Mouse (Mus musculus): Measurements from ENCODE around the gene Maml3. TPM values are rescaled to one million over a fixed set of nuclear protein-coding genes. Genes with fewer than 3 reads are reported as not detected.

The Maml3 gene
- total RNA-seq, 2 experiments from 2014 or later = 2.5 to 4.4 TPM

DNA sequence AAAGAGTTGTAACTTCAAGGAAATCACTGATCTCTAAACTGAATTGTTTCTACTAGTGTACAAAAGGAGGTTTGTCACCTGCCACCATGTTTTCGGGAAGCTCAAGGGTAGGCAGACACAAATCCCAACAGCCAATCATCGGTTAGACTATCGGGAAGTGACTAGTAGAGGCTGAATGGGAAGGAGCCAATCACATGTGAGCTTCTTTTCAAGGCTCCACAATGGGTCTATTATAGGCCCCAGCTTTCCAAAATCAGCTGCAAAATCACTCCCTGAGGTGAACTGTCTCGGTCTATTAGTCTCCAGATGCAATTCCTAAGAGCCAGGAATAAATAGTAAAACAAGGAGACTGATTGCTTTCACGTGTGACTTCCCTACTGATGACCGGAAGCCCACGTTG, 177.3 kb downstream of the Maml3 start:
- intact Hi-C loops (cut with DNase I) = no loop called here

DNA sequence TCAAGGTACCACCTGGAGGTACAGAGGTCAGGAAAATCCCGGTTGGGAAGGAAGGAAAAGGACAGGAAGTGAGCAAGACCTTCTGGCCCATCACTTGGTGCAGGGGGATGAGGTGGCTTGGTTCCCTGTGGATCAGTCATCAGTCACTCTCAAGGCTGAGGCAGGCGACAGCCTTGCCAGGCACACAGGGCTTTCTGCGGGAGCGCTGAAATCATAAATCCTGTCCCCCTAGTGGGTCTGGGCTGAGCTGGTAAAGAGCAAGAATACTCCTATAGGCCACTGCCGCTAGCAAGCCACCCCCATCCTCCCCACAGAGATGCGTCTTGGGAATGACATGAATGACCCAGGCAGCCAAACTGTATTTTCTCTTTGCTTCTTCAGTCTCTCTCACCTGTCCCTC, 177.8 kb downstream of the Maml3 start:
- DNase-seq (ENCODE audit: low spot score) = no peak
- intact Hi-C loops (cut with DNase I) = no loop called here

More for the DNA sequence above, 177.3 kb downstream of the Maml3 start:
- DNase-seq (ENCODE audit: low spot score) = no peak

DNA sequence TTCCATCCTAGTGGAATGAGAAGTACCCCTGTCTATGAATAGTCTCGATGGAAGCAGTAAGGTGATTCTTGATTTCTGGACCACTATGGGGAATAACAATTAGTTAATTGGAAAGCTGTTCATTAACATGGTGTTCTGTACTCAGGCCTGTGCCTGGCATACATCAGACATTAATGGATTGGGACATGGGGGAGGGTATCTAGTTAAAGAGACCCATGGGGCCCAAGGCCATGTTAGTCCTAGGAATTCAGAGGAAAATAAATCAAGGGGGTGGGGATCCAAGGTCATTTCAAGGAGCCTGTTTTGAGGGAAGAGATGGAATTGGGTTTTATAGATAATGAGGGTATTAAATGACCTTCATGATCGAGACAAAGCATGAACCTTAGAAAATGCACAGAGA, 179.1 kb downstream of the Maml3 start:
- no peak for DNase-seq (ENCODE audit: low spot score)
- intact Hi-C loops (cut with DNase I) = no loop called here

DNA sequence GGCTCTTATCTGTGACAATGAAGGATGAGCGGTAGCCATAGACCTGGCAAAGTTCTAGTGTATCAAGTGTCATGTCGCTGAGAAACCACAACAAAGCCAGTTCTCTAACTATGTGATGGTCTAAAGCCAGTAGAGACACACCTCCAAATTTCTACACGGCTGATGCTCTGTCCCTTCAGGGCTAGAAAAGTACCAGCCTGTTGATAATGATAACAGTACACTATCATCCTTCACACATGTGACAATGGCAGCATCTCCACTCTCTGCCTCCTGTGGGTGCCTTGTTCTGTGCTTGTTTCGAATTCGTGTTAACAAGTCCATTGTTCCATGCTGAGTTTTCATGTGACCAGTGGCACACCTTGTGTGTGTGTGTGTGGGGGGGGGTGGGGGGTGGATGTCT, 180.2 kb downstream of the Maml3 start:
- DNase-seq (ENCODE audit: low spot score) = no peak
- intact Hi-C loops (cut with DNase I) = no loop called here

DNA sequence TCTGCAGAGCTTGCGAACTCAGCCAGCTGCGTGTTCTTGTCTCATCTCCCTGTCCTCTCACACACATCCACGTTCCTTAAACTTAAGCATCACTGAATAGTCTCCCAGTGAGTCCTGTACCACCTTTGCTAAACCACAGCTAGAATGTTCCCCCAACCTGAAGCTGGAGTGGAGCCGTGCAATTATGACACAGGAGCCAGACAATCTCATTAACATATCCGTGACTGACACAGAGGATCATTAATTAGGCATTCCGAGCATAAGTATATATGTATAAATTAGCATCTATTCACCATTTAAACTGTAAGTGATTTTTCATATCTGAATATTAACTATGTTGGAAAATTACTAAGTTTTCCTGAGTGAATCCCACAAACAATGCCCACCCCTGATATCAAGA, 181.1 kb downstream of the Maml3 start:
- intact Hi-C loops (cut with DNase I) = no loop called here

DNA sequence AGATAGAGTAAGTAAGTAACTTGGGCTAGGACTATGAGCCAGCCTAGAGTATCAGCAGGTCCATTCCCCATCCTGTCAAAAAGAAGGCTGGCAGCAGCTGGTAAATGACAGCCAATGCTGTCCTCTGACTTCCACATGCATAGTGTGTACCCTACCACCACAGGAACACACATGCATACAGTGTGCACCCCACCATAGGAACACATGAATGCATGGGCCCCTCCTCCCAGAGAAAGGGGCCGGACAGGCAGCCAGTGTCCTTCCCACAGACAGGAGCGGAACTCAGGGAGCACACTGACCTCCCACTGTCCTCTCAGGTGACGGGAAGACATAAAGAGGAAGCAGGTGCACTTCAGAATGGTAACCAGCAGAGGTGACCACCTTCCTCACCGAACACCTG, 188.0 kb downstream of the Maml3 start:
- intact Hi-C loops (cut with DNase I) = no loop called here
- no peak for DNase-seq (ENCODE audit: low spot score)

More for the DNA sequence above, 181.1 kb downstream of the Maml3 start:
- DNase-seq (ENCODE audit: low spot score) = no peak

DNA sequence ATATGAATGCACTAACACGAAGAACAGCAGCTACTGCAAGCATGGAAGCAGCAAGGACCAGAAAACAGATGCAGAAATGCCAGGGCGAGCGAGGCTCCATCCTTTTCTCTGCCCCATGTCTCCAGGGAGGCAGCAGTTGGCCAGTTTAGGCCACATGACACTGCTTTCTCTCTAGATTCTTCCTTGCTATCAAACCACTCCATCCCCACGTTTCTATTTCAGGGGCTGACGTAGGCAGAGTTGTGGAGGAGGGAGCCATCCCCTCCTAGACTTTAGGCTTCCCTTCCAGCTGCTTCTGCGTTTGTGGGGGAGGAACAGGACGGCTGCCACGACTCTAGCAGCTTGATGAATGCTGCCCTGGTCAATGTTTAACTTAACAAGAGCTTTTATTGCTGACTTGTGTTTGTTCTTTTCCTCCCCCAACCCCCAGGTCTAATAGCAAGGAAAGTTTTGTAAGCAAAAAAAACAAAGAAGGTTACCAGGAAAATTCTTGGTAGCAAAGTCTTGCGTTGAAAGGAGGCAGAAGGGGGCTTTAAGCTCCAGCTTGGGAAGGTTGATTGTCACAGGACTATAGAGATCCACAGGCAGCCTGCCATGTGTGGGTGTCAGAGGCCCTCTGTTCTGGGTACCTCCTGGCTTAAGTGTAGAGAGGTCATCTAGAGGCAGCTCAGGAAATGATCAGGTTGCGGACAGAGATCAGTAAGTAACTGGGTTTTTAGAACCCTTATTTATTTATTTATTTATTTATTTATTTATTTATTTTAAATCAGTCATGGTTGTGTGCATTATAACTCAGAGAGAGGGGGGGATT, 188.6 kb downstream of the Maml3 start:
- DNase-seq (ENCODE audit: low spot score) = peak; percentile 53
- intact Hi-C loops (cut with DNase I) = no loop called here

DNA sequence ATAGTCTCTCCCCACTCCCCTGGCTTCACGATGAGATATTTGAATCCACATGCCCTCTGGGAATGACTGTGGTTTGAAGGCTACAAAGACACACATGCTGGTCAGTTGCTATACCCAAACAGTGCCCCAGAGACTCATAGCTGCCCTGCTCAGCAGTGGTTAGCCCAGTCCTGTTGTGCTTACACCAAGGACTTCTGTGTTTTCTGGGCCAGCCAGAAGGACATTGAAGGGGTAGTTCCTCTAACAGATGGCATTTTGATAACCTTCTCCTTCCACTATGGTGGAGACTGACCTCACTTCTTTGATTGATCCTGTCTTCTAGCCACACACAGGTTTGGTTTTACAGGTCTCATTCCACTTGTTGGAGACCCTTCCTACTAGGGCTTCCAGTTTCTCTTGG, 189.5 kb downstream of the Maml3 start:
- intact Hi-C loops (cut with DNase I) = no loop called here
- DNase-seq (ENCODE audit: low spot score) = no peak

DNA sequence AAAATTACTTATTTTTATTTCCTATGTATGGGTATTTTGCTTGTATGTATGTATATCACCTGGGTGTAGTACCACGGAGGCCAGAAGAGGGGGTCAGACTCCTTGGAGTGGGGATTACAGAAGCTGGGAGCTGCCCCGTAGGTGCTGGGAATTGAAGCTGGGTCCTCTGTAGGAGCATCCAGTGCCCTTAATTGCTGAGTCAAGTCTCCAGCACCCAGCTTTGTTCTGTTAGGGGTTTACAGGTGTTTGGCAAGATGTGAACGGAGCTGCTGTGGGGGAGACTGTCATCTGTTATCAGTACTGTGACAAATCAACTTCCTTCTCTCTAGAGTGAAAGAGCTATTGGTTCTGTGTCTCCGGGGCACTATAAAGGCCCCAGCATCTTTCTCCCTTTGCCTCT, 190.0 kb downstream of the Maml3 start:
- no peak for DNase-seq (ENCODE audit: low spot score)
- intact Hi-C loops (cut with DNase I) = no loop called here

DNA sequence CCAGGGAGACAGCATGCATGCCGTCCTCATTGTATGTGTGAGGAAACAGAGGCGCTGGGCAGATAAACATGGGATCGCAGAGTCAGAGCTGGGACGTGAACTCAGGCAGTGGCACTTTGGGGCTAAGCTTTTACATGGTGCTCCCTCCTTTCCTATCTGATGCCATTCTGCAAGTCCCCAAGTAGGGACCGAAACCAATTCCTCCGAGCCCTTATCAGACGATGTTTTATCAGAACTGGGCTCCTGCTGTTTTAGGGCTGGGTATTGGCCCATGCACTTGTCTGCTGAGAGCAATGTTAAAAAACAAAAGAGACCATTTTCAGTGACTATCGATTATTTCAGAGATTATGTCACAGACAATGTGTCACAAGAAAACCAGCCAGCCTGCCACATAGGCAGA, 191.4 kb downstream of the Maml3 start:
- DNase-seq (ENCODE audit: low spot score) = no peak
- intact Hi-C loops (cut with DNase I) = no loop called here

DNA sequence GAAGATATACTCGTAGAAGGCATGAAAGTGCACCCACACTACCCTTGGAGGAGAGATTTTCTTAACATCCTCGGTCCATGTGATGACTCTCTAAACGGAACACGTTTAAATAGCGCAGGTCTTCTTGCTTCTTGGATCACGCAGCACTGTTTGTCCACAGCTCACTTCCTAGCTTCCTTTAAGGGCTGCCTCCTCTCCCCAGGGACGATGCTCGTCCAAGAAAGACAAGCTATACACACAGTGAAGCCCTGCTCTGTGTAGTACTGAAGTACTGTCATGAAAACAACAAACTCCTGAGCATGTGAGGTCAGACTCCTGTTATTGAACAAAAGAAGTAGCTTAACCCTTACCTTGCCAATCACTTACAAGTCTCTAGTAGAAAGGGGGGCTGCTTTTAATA, 192.7 kb downstream of the Maml3 start:
- intact Hi-C loops (cut with DNase I) = no loop called here

DNA sequence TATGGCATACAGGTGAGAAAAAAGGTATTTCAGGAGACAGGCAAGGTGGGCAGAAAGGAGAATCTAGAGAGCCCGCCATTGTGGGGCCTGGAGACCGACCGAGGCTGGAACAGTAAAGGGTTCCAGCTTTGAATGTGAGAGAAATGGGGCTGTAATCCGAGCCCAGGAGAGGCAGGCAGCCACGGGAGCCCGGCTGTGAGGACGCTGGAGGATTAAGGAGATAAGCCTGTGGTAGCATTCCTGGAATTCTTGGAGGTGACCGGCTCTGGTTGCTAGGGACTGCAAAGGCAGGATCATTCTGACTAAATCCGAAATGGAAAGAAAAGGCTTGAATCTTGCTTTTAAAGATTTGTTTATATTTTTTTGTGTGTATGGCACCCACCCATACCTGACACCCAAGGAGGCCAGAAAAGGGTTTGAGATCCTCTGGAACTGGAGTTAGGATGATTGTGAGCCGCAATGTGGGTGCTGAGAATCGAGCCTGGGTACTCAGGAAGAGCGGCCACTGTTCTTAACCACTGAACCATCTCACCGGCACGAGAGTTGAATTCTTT, 196.4 kb downstream of the Maml3 start:
- intact Hi-C loops (cut with DNase I) = loop anchor here (5.0 kb wide), 1 partner anchor 289 kb away; no protein-coding TSS in a partner anchor
- no peak for DNase-seq (ENCODE audit: low spot score)

More for the DNA sequence above, 192.7 kb downstream of the Maml3 start:
- DNase-seq (ENCODE audit: low spot score) = no peak

DNA sequence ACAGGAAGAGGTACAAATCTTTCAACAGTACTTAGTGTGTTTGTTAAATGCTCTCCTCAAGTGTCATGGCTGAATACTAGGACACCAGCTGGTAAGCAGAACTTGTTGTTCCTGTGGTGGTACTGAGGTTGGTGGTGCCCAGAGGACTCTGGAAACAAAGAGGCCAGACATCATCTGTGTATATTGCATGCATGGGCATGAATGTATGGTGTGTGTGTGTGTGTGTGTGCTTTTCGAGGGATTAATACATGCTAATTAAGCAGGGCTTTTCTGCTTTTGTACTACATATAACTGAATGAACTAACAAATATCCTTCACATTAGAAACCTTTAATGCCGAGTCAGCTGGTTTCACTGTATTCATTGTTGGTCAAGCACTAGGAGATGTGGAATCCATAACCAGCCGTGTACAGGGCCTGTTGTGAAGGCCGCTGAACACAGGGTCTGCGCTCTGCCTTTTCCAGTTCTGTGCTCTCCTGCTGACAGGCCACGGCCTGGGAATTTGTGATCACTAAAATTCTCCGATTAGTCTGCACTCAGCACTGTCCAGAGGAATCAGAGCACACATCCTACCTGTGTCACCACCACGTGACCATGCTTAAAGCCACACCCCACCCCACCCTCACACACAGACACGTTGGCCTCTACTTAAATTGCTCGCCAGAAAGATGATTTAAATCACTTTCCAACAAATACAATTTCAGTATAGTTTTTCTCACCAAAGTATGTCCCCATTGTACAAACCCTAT, 197.6 kb downstream of the Maml3 start:
- intact Hi-C loops (cut with DNase I) = loop anchor here (5.0 kb wide), 1 partner anchor 290 kb away; no protein-coding TSS in a partner anchor
- no peak for DNase-seq (ENCODE audit: low spot score)

DNA sequence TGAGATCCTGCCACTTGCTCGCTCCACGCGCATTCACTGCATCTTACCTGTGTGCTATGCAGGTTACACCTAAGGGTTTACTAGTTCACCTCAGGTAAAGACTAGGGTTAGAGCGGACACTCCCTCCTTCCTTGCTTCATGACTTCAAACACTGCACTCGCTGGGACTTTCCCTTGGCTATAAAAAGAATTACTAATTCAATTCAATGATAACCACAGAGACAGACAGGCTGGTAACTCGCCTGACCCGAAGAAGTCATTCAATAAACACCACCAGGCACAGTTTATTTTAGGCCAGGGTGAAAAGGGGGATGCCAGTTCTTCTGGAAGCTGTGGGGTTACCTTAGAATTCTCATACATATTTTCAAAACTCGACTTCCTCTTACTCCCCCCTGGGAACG, 199.0 kb downstream of the Maml3 start:
- intact Hi-C loops (cut with DNase I) = loop anchor here (5.0 kb wide), 1 partner anchor 291 kb away; no protein-coding TSS in a partner anchor
- DNase-seq (ENCODE audit: low spot score) = no peak

DNA sequence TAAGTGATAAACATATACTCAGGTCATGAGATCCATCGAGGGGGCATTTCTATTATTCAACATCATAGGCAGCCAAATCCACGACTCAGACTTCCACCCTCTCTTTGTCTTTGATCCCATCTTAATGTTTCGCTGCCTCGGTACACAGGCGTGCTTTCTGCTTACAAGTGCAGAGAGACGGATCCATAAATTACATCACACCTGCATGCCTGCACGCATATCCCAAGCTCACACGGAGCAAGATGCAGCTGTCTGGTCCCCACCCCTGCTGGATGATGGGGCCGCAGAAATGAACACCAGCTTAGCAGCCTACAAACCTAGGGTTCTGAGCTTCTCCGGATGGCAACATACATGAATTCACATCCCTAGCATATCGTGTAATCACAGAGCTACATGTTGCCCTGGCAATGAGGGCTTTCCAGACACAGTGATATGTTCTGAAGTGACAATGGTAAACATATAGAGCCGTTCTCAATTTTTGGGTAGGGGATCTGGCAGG, 200.5 kb downstream of the Maml3 start:
- intact Hi-C loops (cut with DNase I) = no loop called here
- no peak for DNase-seq (ENCODE audit: low spot score)

DNA sequence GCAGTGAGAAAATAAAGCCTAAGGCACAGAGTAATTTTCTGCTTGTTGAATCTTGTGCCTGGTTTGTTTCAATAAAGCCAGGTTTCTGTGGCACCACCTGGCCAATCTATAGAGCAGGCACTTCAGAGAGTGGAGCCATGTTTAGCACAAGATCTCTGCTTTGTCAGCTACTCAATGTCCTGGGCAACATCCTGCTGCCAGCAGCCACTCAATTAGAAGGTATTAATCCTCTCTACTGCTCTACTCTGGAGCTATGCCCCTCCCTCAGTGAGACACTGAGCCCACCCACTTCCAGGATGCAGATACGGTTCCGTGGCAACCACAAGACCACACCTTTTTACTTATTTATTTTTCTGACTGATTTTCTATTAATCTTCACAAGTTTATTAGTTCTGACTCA, 203.7 kb downstream of the Maml3 start:
- intact Hi-C loops (cut with DNase I) = no loop called here
- DNase-seq (ENCODE audit: low spot score) = no peak

DNA sequence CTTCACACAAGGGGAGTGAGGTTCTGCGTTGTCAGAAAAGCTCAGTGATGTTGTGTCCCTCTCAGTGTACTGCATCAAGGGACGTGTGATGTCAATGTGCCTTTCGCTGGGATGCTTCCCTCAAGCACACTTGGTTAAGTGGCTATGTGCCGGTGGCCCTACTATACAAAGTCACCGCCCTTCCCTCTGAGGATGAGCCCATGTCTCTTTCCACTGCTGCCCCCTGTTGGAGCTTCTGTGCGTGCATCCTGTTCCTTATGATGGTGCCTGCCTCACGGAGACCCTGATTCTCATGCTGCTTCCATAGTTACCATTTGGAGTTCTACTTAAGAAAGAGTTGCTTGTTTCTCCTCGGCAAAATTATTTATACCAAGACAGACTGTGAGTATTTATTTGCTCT, 210.4 kb downstream of the Maml3 start:
- intact Hi-C loops (cut with DNase I) = loop anchor here (5.0 kb wide), 1 partner anchor 52 kb away; no protein-coding TSS in a partner anchor
- DNase-seq (ENCODE audit: low spot score) = no peak

DNA sequence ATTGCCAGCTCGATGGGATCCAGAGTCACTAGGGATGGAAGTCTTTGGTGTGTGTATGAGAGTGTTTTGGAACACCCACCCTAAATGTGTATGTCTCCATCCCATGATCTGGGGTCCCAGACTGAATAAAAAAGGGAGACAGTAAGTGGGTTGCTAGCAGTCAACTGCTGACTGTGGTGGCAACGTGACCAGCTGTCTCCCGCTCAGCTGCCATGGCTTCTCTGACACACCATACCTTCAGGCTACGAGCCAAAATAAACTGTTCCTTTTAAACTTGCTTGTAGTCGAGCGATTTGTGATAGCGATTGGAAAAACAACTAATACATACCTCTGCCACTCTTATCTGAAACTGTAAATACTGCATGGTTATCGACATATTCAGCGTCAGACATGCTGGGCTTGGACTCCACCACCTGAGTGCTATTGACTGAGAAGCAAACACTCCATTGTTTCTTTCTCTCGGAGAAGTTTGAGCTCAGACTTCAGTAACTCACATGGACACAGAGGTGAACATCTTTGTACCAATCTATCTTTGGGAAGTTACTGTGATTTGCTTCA, 213.2 kb downstream of the Maml3 start:
- no peak for DNase-seq (ENCODE audit: low spot score)
- intact Hi-C loops (cut with DNase I) = loop anchor here (5.0 kb wide), 1 partner anchor 49 kb away; no protein-coding TSS in a partner anchor

DNA sequence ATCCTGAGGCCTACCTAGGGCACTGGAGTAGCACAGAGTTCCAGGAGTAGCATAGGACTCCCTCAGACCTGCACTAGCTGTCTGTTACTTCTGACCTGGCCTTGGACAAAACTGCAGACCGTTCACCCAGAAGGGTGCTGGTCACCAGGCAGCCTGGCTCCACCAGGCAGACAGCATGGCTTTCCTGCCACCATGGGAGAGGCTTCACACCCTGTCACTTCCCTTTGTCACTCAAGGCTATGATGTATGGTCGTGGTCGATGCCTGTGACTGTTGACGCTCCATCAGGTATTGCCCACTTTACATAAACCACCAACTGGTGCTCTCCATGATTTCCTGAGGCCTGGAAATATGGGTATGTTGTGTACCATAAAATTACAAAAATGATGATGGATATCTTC, 214.7 kb downstream of the Maml3 start:
- intact Hi-C loops (cut with DNase I) = loop anchor here (5.0 kb wide), 1 partner anchor 48 kb away; no protein-coding TSS in a partner anchor
- DNase-seq (ENCODE audit: low spot score) = no peak

DNA sequence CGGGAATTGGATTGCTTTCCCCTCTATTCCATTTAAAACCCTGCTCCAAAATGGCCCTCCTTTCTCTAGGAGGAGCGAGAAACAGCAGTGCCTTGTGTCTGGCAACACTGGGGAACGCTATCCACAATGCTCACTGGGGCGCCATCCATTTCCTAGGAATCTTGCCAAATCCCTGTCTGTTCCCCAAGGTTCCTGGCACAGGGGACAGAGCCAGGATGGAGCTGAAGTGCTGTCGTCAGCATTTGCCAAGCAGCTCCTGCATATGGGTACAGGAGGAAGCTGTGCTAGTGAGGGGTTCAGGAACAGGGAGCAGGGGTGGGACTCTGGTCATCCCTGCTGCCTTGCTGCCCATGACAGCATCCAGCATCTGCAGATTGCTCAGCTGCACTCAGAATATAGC, 215.1 kb downstream of the Maml3 start:
- intact Hi-C loops (cut with DNase I) = loop anchor here (5.0 kb wide), 2 partner anchors 47 to 187 kb away; no protein-coding TSS in a partner anchor
- peak; percentile 13 for DNase-seq (ENCODE audit: low spot score)
